Mouse (Mus musculus) CH12.LX (cell line): ENCODE data around the gene Prss34. TPM values are rescaled to one million over a fixed set of nuclear protein-coding genes. Genes with fewer than 3 reads are reported as not detected.

Source experiments
- DNase-seq: peaks from one replicate; pipeline ENCODE4 v3.0.0-alpha.2; 2013; ENCODE audit errors: extremely low read depth
- H3K27ac ChIP-seq: 2 replicates; pipeline ENCODE4 v1.5.1; 2012; ENCODE audit warnings: low read depth, mild to moderate bottlenecking, control low read depth, moderate library complexity; ENCODE audit not compliant: insufficient read depth
- H3K27me3 ChIP-seq: replicated peaks from 2 replicates; pipeline ENCODE3; 2012; ENCODE audit warnings: inconsistent platforms
- H3K36me3 ChIP-seq, 2 experiments: replicated peaks in 1 of 2; 2 replicates each; pipeline versions ENCODE3 to v1.6.1; 2012; ENCODE audit warnings: inconsistent platforms in 1 of 2, low read length in 1 of 2, mild to moderate bottlenecking in 1 of 2, mixed read lengths in 1 of 2, moderate library complexity in 1 of 2; ENCODE audit not compliant: control insufficient read depth in 1 of 2, insufficient read depth in 1 of 2
- H3K4me1 ChIP-seq, 2 experiments: 2 replicates each; pipeline ENCODE4 v1.6.1; 2012; ENCODE audit warnings: inconsistent platforms in 1 of 2, moderate library complexity in 1 of 2; ENCODE audit not compliant: insufficient read depth in 2 of 2, control insufficient read depth in 1 of 2
- H3K4me2 ChIP-seq: 2 replicates; pipeline ENCODE4 v1.6.1; 2012; ENCODE audit warnings: low read depth, mild to moderate bottlenecking, control low read depth; ENCODE audit not compliant: poor library complexity, insufficient read depth, severe bottlenecking
- H3K4me3 ChIP-seq, 3 experiments: fragments of 150-350 bp in 1 of 3; sonication (generic) in 1 of 3; replicated peaks in 1 of 3; 2 replicates each; pipeline versions ENCODE3 to v1.5.1; 2011 to 2012; ENCODE audit warnings: low read depth in 2 of 3, low read length in 2 of 3, mild to moderate bottlenecking in 2 of 3, moderate library complexity in 2 of 3, control low read depth in 1 of 3, improper control_type of control experiment in 1 of 3, inconsistent platforms in 1 of 3, mixed read lengths in 1 of 3; ENCODE audit not compliant: poor library complexity in 1 of 3
- H3K79me2 ChIP-seq: replicated peaks from 2 replicates; pipeline ENCODE4 v1.6.1; 2012; ENCODE audit warnings: mild to moderate bottlenecking, moderate library complexity; ENCODE audit not compliant: control insufficient read depth, poor library complexity, insufficient read depth, severe bottlenecking; ENCODE audit errors: extremely low read depth
- H3K9ac ChIP-seq: 2 replicates; pipeline ENCODE4 v1.6.1; 2012; ENCODE audit warnings: low read depth, mild to moderate bottlenecking, control low read depth, moderate library complexity; ENCODE audit not compliant: insufficient read depth
- H3K9me3 ChIP-seq: replicated peaks from 2 replicates; pipeline ENCODE3; 2012; ENCODE audit warnings: low read length, inconsistent platforms, mixed read lengths
- BHLHE40 ChIP-seq: IDR thresholded peaks from 2 replicates; pipeline ENCODE4 v1.6.1; 2011; ENCODE audit warnings: mild to moderate bottlenecking, low read depth, low read length, improper control_type of control experiment
- CHD1 ChIP-seq: IDR thresholded peaks from 2 replicates; pipeline ENCODE4 v1.6.1; 2012; ENCODE audit warnings: low read depth, low read length, improper control_type of control experiment, inconsistent platforms
- CHD2 ChIP-seq: IDR thresholded peaks from 2 replicates; pipeline ENCODE4 v1.6.1; 2011; ENCODE audit warnings: low read length, improper control_type of control experiment
- CTCF ChIP-seq, 2 experiments: IDR thresholded peaks in 1 of 2; conservative IDR thresholded peaks in 1 of 2; 2 replicates each; pipeline ENCODE4 v1.5.1; 2011 to 2012; ENCODE audit warnings: low read depth in 2 of 2, low read length in 2 of 2, improper control_type of control experiment in 1 of 2, inconsistent platforms in 1 of 2, mild to moderate bottlenecking in 1 of 2, moderate library complexity in 1 of 2
- ELF1 ChIP-seq: IDR thresholded peaks from 2 replicates; pipeline ENCODE4 v1.6.1; 2014; ENCODE audit warnings: low read depth, mild to moderate bottlenecking, inconsistent platforms, low read length, improper control_type of control experiment
- EP300 ChIP-seq: IDR thresholded peaks from 2 replicates; pipeline ENCODE4 v1.6.1; 2011; ENCODE audit warnings: low read length, improper control_type of control experiment
- GABPA ChIP-seq: IDR thresholded peaks from 2 replicates; pipeline ENCODE4 v1.6.1; 2012; ENCODE audit warnings: low read depth, low read length, improper control_type of control experiment, inconsistent platforms; ENCODE audit not compliant: insufficient replicate concordance
- IRF4 ChIP-seq: IDR thresholded peaks from 2 replicates; pipeline ENCODE4 v1.6.1; 2014; ENCODE audit warnings: low read depth, mild to moderate bottlenecking, inconsistent platforms, low read length, improper control_type of control experiment
- JUN ChIP-seq: IDR thresholded peaks from 2 replicates; pipeline ENCODE4 v1.6.1; 2011; ENCODE audit warnings: low read depth, mild to moderate bottlenecking, low read length, improper control_type of control experiment, moderate library complexity; ENCODE audit not compliant: insufficient read depth
- JUND ChIP-seq: conservative IDR thresholded peaks from 2 replicates; pipeline ENCODE4 v1.6.1; 2011; ENCODE audit warnings: low read depth, low read length, improper control_type of control experiment
- KAT2A ChIP-seq: IDR thresholded peaks from 2 replicates; pipeline ENCODE4 v1.6.1; 2012; ENCODE audit warnings: low read length, improper control_type of control experiment, inconsistent platforms; ENCODE audit not compliant: insufficient replicate concordance
- MAFK ChIP-seq: IDR thresholded peaks from 2 replicates; pipeline ENCODE4 v1.6.1; 2011; ENCODE audit warnings: low read length, improper control_type of control experiment; ENCODE audit not compliant: insufficient replicate concordance
- MAX ChIP-seq: IDR thresholded peaks from 2 replicates; pipeline ENCODE4 v1.6.1; 2011; ENCODE audit warnings: low read length, improper control_type of control experiment
- MAZ ChIP-seq: IDR thresholded peaks from 2 replicates; pipeline ENCODE4 v1.6.1; 2012; ENCODE audit warnings: low read depth, mild to moderate bottlenecking, inconsistent platforms, low read length, improper control_type of control experiment, moderate library complexity
- MEF2A ChIP-seq: IDR thresholded peaks from 2 replicates; pipeline ENCODE4 v1.6.1; 2014; ENCODE audit warnings: low read depth, mild to moderate bottlenecking, inconsistent platforms, low read length, improper control_type of control experiment, borderline replicate concordance
- MXI1 ChIP-seq: IDR thresholded peaks from 2 replicates; pipeline ENCODE4 v1.6.1; 2011; ENCODE audit warnings: mild to moderate bottlenecking, low read depth, low read length, improper control_type of control experiment
- MYC ChIP-seq: IDR thresholded peaks from 2 replicates; pipeline ENCODE4 v1.6.1; 2011; ENCODE audit warnings: low read depth, mild to moderate bottlenecking, improper control_type of control experiment, low read length
- NELFE ChIP-seq: IDR thresholded peaks from 2 replicates; pipeline ENCODE4 v1.6.1; 2011; ENCODE audit warnings: low read depth, low read length, improper control_type of control experiment
- NRF1 ChIP-seq: IDR thresholded peaks from 2 replicates; pipeline ENCODE4 v1.6.1; 2014; ENCODE audit warnings: low read depth, mild to moderate bottlenecking, inconsistent platforms, low read length, improper control_type of control experiment, moderate library complexity
- POLR2A ChIP-seq: IDR thresholded peaks from 2 replicates; pipeline ENCODE4 v1.6.1; 2011; ENCODE audit warnings: low read depth, mild to moderate bottlenecking, improper control_type of control experiment, low read length
- POLR2AphosphoS2 ChIP-seq: IDR thresholded peaks from 2 replicates; pipeline ENCODE4 v1.6.1; 2011; ENCODE audit warnings: low read depth, low read length, improper control_type of control experiment
- RAD21 ChIP-seq: IDR thresholded peaks from 2 replicates; pipeline ENCODE4 v1.6.1; 2011; ENCODE audit warnings: low read depth, mild to moderate bottlenecking, low read length, improper control_type of control experiment, moderate library complexity
- RCOR1 ChIP-seq: conservative IDR thresholded peaks from 2 replicates; pipeline ENCODE4 v1.6.1; 2012; ENCODE audit warnings: low read depth, mild to moderate bottlenecking, inconsistent platforms, low read length, improper control_type of control experiment
- SIN3A ChIP-seq: IDR thresholded peaks from 2 replicates; pipeline ENCODE4 v1.6.1; 2012; ENCODE audit warnings: low read length, improper control_type of control experiment, inconsistent platforms
- SMC3 ChIP-seq: IDR thresholded peaks from 2 replicates; pipeline ENCODE4 v1.6.1; 2011; ENCODE audit warnings: low read depth, low read length, improper control_type of control experiment
- TBP ChIP-seq: conservative IDR thresholded peaks from 2 replicates; pipeline ENCODE4 v1.6.1; 2011; ENCODE audit warnings: low read depth, low read length, improper control_type of control experiment
- TCF12 ChIP-seq: IDR thresholded peaks from 2 replicates; pipeline ENCODE4 v1.6.1; 2014; ENCODE audit warnings: low read depth, mild to moderate bottlenecking, inconsistent platforms, low read length, improper control_type of control experiment
- UBTF ChIP-seq: IDR thresholded peaks from 2 replicates; pipeline ENCODE4 v1.6.1; 2012; ENCODE audit warnings: low read depth, mild to moderate bottlenecking, inconsistent platforms, low read length, improper control_type of control experiment, moderate library complexity
- USF1 ChIP-seq: IDR thresholded peaks from 2 replicates; pipeline ENCODE4 v1.6.1; 2014; ENCODE audit warnings: low read depth, mild to moderate bottlenecking, inconsistent platforms, low read length, improper control_type of control experiment
- USF2 ChIP-seq: conservative IDR thresholded peaks from 2 replicates; pipeline ENCODE4 v1.6.1; 2011; ENCODE audit warnings: low read depth, low read length, improper control_type of control experiment
- ZC3H11A ChIP-seq: IDR thresholded peaks from 2 replicates; pipeline ENCODE4 v1.6.1; 2012; ENCODE audit warnings: low read depth, mild to moderate bottlenecking, inconsistent platforms, low read length, improper control_type of control experiment
- ZKSCAN1 ChIP-seq: IDR thresholded peaks from 2 replicates; pipeline ENCODE4 v1.6.1; 2012; ENCODE audit warnings: low read depth, inconsistent platforms, low read length, improper control_type of control experiment, borderline replicate concordance
- ZNF384 ChIP-seq: IDR thresholded peaks from 2 replicates; pipeline ENCODE4 v1.6.1; 2012; ENCODE audit warnings: low read depth, low read length, improper control_type of control experiment, inconsistent platforms
- dilution Hi-C: fragments of 300-500 bp; cut with MboI; formaldehyde crosslinking; loops from 2 replicates; pipeline ENCODE4 v1.14.3; 2020; ENCODE audit warnings: low sequenced_read_pairs; ENCODE audit not compliant: extremely low pct_unique_long_range_greater_than_20kb, extremely low pct_ligation_motif_present
- in situ Hi-C: fragments of 300-500 bp; cut with MboI; formaldehyde crosslinking; loops from 3 replicates; pipeline ENCODE4 v1.14.3; 2019; ENCODE audit warnings: low sequenced_read_pairs, low pct_ligation_motif_present, low pct_unique_long_range_greater_than_20kb, mixed read lengths
- polyA plus RNA-seq: library from polyadenylated mRNA; unstranded; fragments of >175 nt; gene quantifications from 2 replicates; pipeline ENCODE4 v1.2.1, GENCODE M21; 2012; ENCODE audit warnings: low read depth; ENCODE audit not compliant: insufficient read length
- total RNA-seq, 2 experiments: library from RNA; depleted of rRNA; stranded (reverse); fragments of 300-350 nt in 1 of 2; fragments of >200 nt in 1 of 2; gene quantifications; 2 replicates each; pipeline ENCODE4 v1.2.3; 2012 to 2014

The Prss34 gene
- total and polyA plus RNA-seq, 3 experiments = not detected

- TF ChIP-seq EP300 (no peak), TCF12 (peak; percentile 73), MAZ (no peak), KAT2A (no peak), MXI1 (peak; percentile 66; the same call in 1 of the 2 replicates), USF1 (no peak), ELF1 (no peak), MEF2A (0 out of 2 replicates have a peak, but pooled peaks have one; percentile 22)
Measured at GRCm38 (mm10) chr17:25272951-25273705, 25.1 kb upstream of the Prss34 start (continued).

GRCm38 (mm10) chr17:25273706-25274501 lies 24.3 kb upstream of the Prss34 start:
- peaks cover 10 to 25% of the 10 kb centered on the region in 2 experiments for H3K36me3 ChIP-seq
- no peaks in the 10 kb centered on the region for H3K9me3 ChIP-seq
- peak overlapping the region; percentile 49 for H3K4me2 ChIP-seq
- H3K27ac ChIP-seq = peak overlapping the region; percentile 88
- peak; percentile 96 for DNase-seq
- H3K27me3 ChIP-seq = peaks cover 19% of the 10 kb centered on the region
- H3K4me3 ChIP-seq = peak overlapping the region; percentile 98 to 100 (median 98)
- dilution Hi-C loops (no loop called here), in situ Hi-C loops (loop anchor here (5.0 to 10.0 kb wide), 2 partner anchors 37 to 89 kb away; partner anchors contain the start of genes BC003965 and Unkl)
- H3K9ac ChIP-seq = peak overlapping the region; percentile 100
- H3K79me2 ChIP-seq = peaks cover 43% of the 10 kb centered on the region
- H3K4me1 ChIP-seq = peaks cover 11 to 36% of the 10 kb centered on the region in 2 experiments
- TF ChIP-seq NRF1 (0 out of 2 replicates have a peak, but pooled peaks have one; percentile 15), TCF12 (peak; percentile 69), USF2 (no peak), CTCF (conservative IDR thresholded peaks at IDR 0.05 in 1 of 2, IDR thresholded peaks at IDR 0.05 in 1 of 2; ENCODE audit: low read depth in 2 of 2, low read length in 2 of 2) (peak; percentile 29 to 77; a peak in 3 of 4 replicates), ZKSCAN1 (no peak; the same call in 1 of the 2 replicates), SMC3 (peak; percentile 44), MXI1 (peak; percentile 66; the same call in 1 of the 2 replicates), CHD2 (peak; percentile 98), BHLHE40 (peak; percentile 100), UBTF (peak; percentile 91), SIN3A (peak; percentile 43; the same call in 1 of the 2 replicates), MAZ (peak; percentile 91), MAX (peak; percentile 96), NELFE (0 out of 2 replicates have a peak, but pooled peaks have one; percentile 39), MEF2A (peak; percentile 59; the same call in 1 of the 2 replicates), MYC (peak; percentile 97), RAD21 (peak; percentile 19), TBP (no peak), RCOR1 (no peak; the same call in 1 of the 2 replicates), MAFK (0 out of 2 replicates have a peak, but pooled peaks have one; percentile 36), GABPA (peak; percentile 90), POLR2AphosphoS2 (no peak), JUND (no peak), KAT2A (peak; percentile 87), ELF1 (peak; percentile 66), POLR2A (peak; percentile 56), JUN (no peak), ZNF384 (peak; percentile 58), IRF4 (peak; percentile 66; the same call in 1 of the 2 replicates), CHD1 (no peak), ZC3H11A (no peak)
